Mouse (Mus musculus) stomach, embryonic 14.5 days (tissue): Measurements from ENCODE around the gene Flt4. TPM values are rescaled to one million over a fixed set of nuclear protein-coding genes. Genes with fewer than 3 reads are reported as not detected.
"Not testable (repeated sequence)": the region's sequence is repeated elsewhere in the genome, so short reads cannot be mapped to it uniquely, and the experiment has no call there.

Source experiments
- ATAC-seq: fragments of 200-750 bp; cut with Nextera tagmentation; 2 replicates; pipeline ENCODE4 v1.8.0; 2017; ENCODE audit warnings: low read depth, moderate TSS enrichment; ENCODE audit not compliant: insufficient number of reproducible peaks, insufficient read depth, low FRiP score
- H3K27ac ChIP-seq: fragments of 300-500 bp; sonication (generic); 2 replicates; pipeline ENCODE4 v1.5.1; 2014; ENCODE audit warnings: mild to moderate bottlenecking, low read length, moderate library complexity, mixed read lengths
- H3K27me3 ChIP-seq: fragments of 300-500 bp; sonication (generic); 2 replicates; pipeline ENCODE4 v1.6.1; 2014; ENCODE audit warnings: low read length, control low read depth, mixed read lengths; ENCODE audit not compliant: control insufficient read depth, insufficient read depth
- H3K36me3 ChIP-seq: fragments of 300-500 bp; sonication (generic); 2 replicates; pipeline ENCODE4 v1.6.1; 2014; ENCODE audit warnings: mild to moderate bottlenecking, control low read depth, low read length, moderate library complexity, mixed read lengths; ENCODE audit not compliant: control insufficient read depth, insufficient read depth
- H3K4me1 ChIP-seq: fragments of 300-500 bp; sonication (generic); 2 replicates; pipeline ENCODE4 v1.6.1; 2014; ENCODE audit warnings: low read length, control low read depth, mixed read lengths; ENCODE audit not compliant: control insufficient read depth, insufficient read depth
- H3K4me2 ChIP-seq: fragments of 300-500 bp; sonication (generic); replicated peaks from 2 replicates; pipeline ENCODE4 v1.6.1; 2014; ENCODE audit warnings: low read depth, low read length, control low read depth
- H3K4me3 ChIP-seq: fragments of 300-500 bp; sonication (generic); 2 replicates; pipeline ENCODE4 v1.5.1; 2014; ENCODE audit warnings: low read depth, low read length, control low read depth
- H3K9ac ChIP-seq: fragments of 300-500 bp; sonication (generic); replicated peaks from 2 replicates; pipeline ENCODE4 v1.6.1; 2014; ENCODE audit warnings: low read depth, mild to moderate bottlenecking, control low read depth, low read length, moderate library complexity, mixed read lengths
- H3K9me3 ChIP-seq: fragments of 300-500 bp; sonication (generic); 2 replicates; pipeline ENCODE4 v1.6.1; 2016; ENCODE audit warnings: low read depth, low read length, control low read depth; ENCODE audit not compliant: control insufficient read depth
- WGBS: fragments of 180-500 bp; shearing (Covaris S2); extraction: QIAGEN DNeasy Blood & Tissue Kit; methylation state at CpG from one replicate; pipeline ENCODE4 v1.1.7; 2014; 5-methylcytosine and 5-hydroxymethylcytosine counted together
- polyA plus RNA-seq: library from polyadenylated mRNA; unstranded; fragments of >200 nt; fragmentation: Nextera tagmentation; extraction: Ambion mirVana; gene quantifications from 2 replicates; pipeline ENCODE4 v1.2.1, GENCODE M21; 2014

Gene Flt4
- 7.4 and 8.6 TPM in 2 replicates for polyA plus RNA-seq

DNA sequence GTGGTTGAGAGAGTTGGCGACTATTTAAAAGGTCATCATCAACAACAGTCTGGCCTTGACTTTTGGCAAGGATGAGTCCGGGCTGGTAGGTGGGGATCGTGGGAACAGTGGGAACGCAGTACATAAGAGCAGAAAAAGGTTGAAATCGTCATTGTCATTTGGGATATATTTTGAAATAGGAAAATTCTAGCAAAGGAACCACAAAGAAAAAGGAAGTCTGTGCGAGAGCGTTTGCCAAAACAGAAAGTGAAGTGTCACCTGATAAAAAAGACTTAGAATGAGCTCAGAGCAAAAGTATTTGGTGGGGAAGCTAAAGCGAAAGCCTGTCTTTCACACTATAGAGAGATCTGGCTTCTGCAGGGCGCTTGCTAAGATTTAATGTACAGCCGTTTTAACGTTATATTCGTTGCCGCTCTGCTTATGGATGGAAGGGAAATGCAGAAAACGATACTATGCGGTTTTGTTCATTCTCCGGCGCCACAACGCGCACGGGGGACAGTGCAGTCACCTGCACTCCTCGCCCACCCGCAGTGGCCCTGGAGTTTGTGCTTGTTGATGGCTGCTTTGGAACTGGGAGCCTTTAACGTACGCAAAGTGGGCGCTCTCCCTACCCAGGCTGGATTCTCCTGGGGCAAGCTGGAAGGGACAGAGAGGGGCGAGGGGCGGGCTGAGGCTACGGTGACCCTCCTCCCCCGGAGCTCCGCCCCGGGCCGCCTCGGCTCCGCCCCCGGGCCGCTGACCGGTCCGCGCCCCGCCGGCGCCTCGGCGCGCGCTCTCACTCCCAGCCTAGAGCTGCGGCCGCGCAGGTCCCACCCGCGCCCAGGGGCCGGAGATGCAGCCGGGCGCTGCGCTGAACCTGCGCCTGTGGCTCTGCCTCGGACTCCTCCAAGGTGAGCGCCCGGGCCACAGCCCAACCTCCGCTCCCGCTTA lies at the start of gene Flt4:
Flt4 (plus strand) TSS at position 326 of the 930 bp plus-strand sequence.
- H3K9me3 ChIP-seq, H3K27ac ChIP-seq, H3K4me1 ChIP-seq, H3K36me3 ChIP-seq, H3K9ac ChIP-seq, H3K27me3 ChIP-seq: not testable (repeated sequence)
- 5% methylated on average over 49 of the region's 61 CpGs for WGBS
- peak within 1 kb of the TSS; percentile 70 for H3K4me2 ChIP-seq
- ATAC-seq, result peak; percentile 79
- peak within 1 kb of the TSS; percentile 38 for H3K4me3 ChIP-seq

DNA sequence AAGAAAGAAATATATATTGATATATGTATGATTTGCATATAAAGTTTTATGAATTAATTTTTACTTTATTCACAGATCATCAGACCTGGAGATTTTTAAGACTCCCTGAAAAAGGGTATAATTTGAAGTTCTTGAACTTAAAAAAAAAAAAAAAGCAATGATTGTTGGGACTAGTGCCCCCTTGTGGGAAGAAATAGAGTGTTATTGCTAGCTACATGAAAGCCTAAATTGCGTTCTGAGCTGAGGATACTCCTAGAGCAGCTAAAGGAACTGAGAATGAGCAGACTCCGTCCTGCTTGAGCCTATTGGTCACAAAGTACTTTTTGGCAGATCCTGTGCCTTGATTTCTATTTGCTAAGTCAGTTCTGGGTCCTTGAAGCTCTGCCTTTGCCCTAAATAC lies 34.0 kb upstream of the Flt4 start:
- WGBS, result 35% methylated on average over 2 of the region's 2 CpGs

DNA sequence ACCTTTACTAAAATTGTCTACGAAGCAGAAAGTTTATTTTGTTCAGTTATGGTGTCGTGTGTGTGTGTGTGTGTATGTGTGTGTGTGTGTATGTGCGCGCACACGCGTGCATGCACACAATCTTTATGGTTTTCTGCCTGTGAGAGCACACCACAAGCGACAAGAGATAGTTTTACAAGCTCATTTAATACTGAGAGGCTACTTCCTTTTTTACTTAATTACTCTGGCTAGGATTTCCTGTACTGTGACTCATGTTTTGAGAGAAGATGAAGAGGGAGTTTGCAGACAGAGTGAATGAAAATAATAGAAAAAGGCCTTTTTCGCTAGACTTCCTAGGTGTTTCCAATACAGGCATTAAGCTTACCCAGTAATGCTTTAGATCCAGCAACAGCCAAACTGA lies 28.6 kb upstream of the Flt4 start:
- not testable (repeated sequence) for H3K9ac ChIP-seq, H3K27me3 ChIP-seq, H3K27ac ChIP-seq, H3K36me3 ChIP-seq, H3K9me3 ChIP-seq, ATAC-seq, H3K4me3 ChIP-seq, H3K4me2 ChIP-seq, H3K4me1 ChIP-seq
- WGBS, result 82% methylated on average over 8 of the region's 8 CpGs

More for the DNA sequence above, 34.0 kb upstream of the Flt4 start:
- H3K27me3 ChIP-seq, H3K27ac ChIP-seq, H3K4me3 ChIP-seq, H3K9me3 ChIP-seq, H3K4me1 ChIP-seq, H3K9ac ChIP-seq, H3K4me2 ChIP-seq, ATAC-seq, H3K36me3 ChIP-seq: not testable (repeated sequence)

DNA sequence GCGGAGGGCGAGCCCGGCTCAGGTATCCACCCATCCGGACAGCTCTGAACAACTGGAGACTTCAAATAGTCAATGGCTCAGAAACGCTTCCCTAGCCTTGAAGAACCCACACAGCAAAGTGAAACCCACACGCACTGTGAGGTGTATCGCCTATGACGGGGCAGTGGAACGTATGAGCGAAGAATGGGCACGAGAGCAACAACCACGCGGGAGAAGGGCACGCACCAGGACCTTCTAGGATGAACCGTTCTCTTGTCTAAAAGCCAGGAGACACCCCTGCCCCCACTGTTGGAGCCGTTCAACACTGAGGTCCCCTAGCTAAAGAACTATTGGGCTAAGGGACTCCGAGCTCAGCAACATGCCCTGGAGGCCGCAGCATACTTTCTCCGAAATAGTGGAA lies 18.9 kb upstream of the Flt4 start:
- no peak overlapping the region for H3K4me2 ChIP-seq
- H3K9ac ChIP-seq, result no peak overlapping the region
- no peak overlapping the region for H3K27ac ChIP-seq
- WGBS, result 93% methylated on average over 19 of the region's 19 CpGs
- no peaks in the 10 kb centered on the region for H3K36me3 ChIP-seq
- no peak for ATAC-seq
- H3K4me1 ChIP-seq, result no peaks in the 10 kb centered on the region
- no peak overlapping the region for H3K4me3 ChIP-seq
- H3K9me3 ChIP-seq, result no peaks in the 10 kb centered on the region
- H3K27me3 ChIP-seq, result no peaks in the 10 kb centered on the region

DNA sequence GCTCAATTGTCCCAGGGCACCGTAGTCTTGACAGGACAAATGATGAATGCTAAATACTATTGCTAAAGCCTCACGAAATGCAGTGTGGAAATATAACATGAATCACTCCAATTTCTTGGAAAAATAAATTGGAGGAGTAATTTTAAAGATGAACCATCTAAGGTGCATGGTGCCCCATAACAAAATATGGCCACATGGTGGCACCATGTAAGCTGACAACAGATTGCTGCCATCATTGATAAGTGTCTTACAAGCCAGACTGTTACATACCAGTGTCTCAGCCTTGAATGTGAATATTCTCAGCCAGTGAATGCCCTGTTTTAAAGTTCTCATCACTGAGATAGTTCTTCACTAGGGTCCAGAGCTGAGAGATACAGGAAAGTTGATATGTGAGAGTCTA lies 11.9 kb upstream of the Flt4 start:
- not testable (repeated sequence) for H3K27me3 ChIP-seq, ATAC-seq, H3K4me2 ChIP-seq, H3K9ac ChIP-seq, H3K9me3 ChIP-seq, H3K4me3 ChIP-seq, H3K4me1 ChIP-seq, H3K36me3 ChIP-seq, H3K27ac ChIP-seq
- 42% methylated on average over 2 of the region's 2 CpGs for WGBS

DNA sequence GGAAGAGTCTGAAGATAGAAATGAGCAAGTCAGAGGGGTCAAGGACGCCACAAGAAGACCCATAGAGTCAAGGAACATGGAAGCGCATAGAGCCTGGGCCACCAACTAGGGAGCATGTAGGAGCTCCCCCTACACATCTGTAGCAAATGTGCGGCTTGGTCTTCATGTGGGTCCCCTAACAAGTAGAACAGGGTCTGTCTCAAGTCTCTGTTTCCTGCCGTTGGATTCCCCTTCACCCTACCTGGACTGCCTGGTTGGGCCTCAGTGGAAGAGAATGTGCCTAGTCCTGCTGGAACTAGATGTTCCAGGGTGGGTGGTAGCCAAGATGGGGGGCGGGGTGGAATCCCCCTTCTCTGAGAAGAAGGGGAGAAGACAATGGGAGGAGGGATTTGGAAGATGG lies 757 bp upstream of the Flt4 start:
- not testable (repeated sequence) for H3K27me3 ChIP-seq, H3K9ac ChIP-seq, H3K4me3 ChIP-seq, H3K4me2 ChIP-seq, H3K27ac ChIP-seq, H3K36me3 ChIP-seq, ATAC-seq, H3K4me1 ChIP-seq, H3K9me3 ChIP-seq
- 81% methylated on average over 5 of the region's 5 CpGs for WGBS

DNA sequence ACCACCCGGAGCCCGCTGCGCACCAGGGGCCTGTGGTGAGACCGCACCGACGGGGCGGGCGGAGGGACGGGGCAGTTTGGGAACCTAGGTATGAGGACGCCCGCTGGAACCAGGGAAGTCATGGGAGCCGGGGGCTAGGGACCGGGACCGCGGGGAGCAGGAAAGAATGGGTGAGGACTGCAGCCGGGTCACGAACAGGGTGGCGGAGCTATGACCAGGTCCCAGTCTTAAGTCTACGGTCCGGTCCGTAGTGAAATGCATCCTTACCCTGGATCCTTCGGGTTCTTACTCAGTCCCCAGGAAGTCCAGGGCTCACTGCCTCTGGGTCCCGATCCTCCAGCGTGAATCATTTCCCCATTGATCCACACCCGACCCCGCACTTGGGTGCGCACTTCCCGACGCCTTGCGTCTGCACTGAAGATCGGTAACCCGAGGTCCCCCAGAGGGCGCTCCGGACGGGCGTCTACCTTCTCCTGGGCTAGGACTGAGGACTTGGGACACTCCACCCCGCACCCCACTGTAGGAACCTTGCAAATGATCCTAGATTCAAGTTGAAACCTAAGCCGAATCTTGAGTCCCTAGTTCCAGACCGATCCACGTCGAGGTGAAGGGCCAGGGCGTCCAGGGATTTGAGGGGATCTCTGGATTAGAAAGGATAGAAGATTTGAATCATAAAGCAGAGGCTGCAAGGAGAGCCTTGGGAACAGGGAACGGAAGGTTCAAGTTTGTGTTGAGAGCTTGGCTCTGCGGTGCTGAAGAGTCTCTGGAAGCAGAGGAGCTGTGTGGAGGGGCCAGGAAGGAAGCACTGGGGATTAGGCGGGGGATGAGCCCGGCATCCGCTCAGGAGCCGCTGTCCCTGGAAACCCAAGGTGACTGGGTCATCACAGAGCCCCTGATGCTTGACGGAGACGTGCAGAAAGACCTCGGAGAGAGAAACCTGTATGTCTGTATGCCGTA lies 1.1 kb downstream of the Flt4 start:
- ATAC-seq, result 0 out of 2 replicates have a peak, but pooled peaks have one; percentile 29
- not testable (repeated sequence) for H3K27me3 ChIP-seq, H3K9ac ChIP-seq, H3K27ac ChIP-seq, H3K36me3 ChIP-seq, H3K9me3 ChIP-seq, H3K4me1 ChIP-seq
- Histone ChIP-seq H3K4me2 (peak overlapping the region; percentile 70), H3K4me3 (peak overlapping the region; percentile 38)
- 2% methylated on average over 49 of the region's 52 CpGs for WGBS

DNA sequence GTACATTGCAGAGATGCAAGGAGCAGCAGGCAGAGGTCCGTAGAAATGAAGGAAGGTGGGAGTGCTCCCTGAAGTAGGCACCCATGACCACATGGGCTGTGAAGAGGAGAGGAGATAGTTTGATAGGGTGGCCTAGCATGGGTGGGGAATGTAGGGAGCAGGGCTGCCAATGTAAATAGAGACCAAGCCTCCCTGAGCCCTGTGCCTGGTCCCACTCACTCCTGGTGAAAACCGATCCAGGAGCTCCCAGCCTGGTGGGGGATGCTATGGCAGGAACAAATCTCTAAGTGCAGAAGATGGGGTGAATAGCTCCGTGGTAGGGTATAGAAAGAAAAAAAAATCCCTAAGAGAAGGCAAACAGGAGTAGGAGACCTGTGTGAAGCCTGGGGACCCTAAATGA lies 2.3 kb downstream of the Flt4 start:
- ATAC-seq, H3K9ac ChIP-seq, H3K4me1 ChIP-seq, H3K4me3 ChIP-seq, H3K36me3 ChIP-seq, H3K4me2 ChIP-seq, H3K27ac ChIP-seq, H3K27me3 ChIP-seq, H3K9me3 ChIP-seq: not testable (repeated sequence)
- 16% methylated on average over 3 of the region's 3 CpGs for WGBS
